ENCODE assay signal across 28 mouse cellular contexts in genomic region chr4:16669898-16670297, GRCm38 (mm10).
DNase-seq lines count a peak whose midpoint lies in the region; ATAC-seq lines count a peak whose summit lies in the region.
"Had no signal": no experiment of that assay in that cellular context is flagged by ENCODE, and none has a peak within 500 bp of the region (broad histone marks: within the 10 kb centered on the region; RNA-seq: fewer than 3 reads in every experiment).

No protein-coding gene starts in this region.

- 85% methylated on average over 1 of the region's 1 CpGs for WGBS in forebrain, embryonic 14.5 days
- 86% methylated on average over 1 of the region's 1 CpGs for WGBS in forebrain, embryonic 10.5 days
- 80% methylated on average over 1 of the region's 1 CpGs for WGBS in hindbrain, embryonic 16.5 days
- 88% methylated on average over 1 of the region's 1 CpGs for WGBS in midbrain, embryonic 11.5 days

- no peaks in the 10 kb centered on the region for H3K27me3 ChIP-seq in forebrain, embryonic 14.5 days (replicated peaks; ENCODE audit: control insufficient read depth, insufficient read depth, low read length)
- no peaks in the 10 kb centered on the region for H3K27me3 ChIP-seq in forebrain, embryonic 10.5 days (ENCODE audit: poor library complexity, severe bottlenecking)
- no peaks in the 10 kb centered on the region for H3K27me3 ChIP-seq in hindbrain, embryonic 16.5 days (replicated peaks; ENCODE audit: control insufficient read depth, insufficient read depth, low read length)
- no peaks in the 10 kb centered on the region for H3K27me3 ChIP-seq in midbrain, embryonic 11.5 days (ENCODE audit: control insufficient read depth, insufficient read depth, low read length)
- H3K27me3 ChIP-seq: embryonic facial prominence, embryonic 12.5 days; heart, embryonic 13.5 days; limb, embryonic 12.5 days; stomach, embryonic 15.5 days had no signal

- H3K36me3 ChIP-seq in forebrain, embryonic 14.5 days (ENCODE audit: control insufficient read depth, insufficient read depth, low read length), result no peaks in the 10 kb centered on the region
- no peaks in the 10 kb centered on the region for H3K36me3 ChIP-seq in forebrain, embryonic 10.5 days (replicated peaks)
- no peaks in the 10 kb centered on the region for H3K36me3 ChIP-seq in hindbrain, embryonic 16.5 days (ENCODE audit: control insufficient read depth, insufficient read depth, low read length)
- H3K36me3 ChIP-seq in midbrain, embryonic 11.5 days (ENCODE audit: control insufficient read depth, insufficient read depth, low read length), result no peaks in the 10 kb centered on the region
- H3K36me3 ChIP-seq: embryonic facial prominence, embryonic 12.5 days; heart, embryonic 13.5 days; limb, embryonic 12.5 days; stomach, embryonic 15.5 days had no signal

- H3K4me2 ChIP-seq in forebrain, embryonic 14.5 days (ENCODE audit: low read length), result no peak overlapping the region
- H3K4me2 ChIP-seq in hindbrain, embryonic 16.5 days (ENCODE audit: low read length), result no peak overlapping the region
- no peak overlapping the region for H3K4me2 ChIP-seq in midbrain, embryonic 11.5 days
- H3K4me2 ChIP-seq: embryonic facial prominence, embryonic 12.5 days; heart, embryonic 13.5 days; limb, embryonic 12.5 days; liver, embryonic 11.5 days; stomach, embryonic 15.5 days had no signal

- H3K9me3 ChIP-seq in forebrain, embryonic 14.5 days (replicated peaks; ENCODE audit: control insufficient read depth, low read length), result no peaks in the 10 kb centered on the region
- H3K9me3 ChIP-seq in forebrain, embryonic 10.5 days, result 0 out of 2 replicates have a peak, but pooled peaks cover 3% of the 10 kb centered on the region
- H3K9me3 ChIP-seq in hindbrain, embryonic 16.5 days (ENCODE audit: control insufficient read depth, low read length), result no peaks in the 10 kb centered on the region
- H3K9me3 ChIP-seq in midbrain, embryonic 11.5 days (ENCODE audit: control insufficient read depth, low read length), result no peaks in the 10 kb centered on the region
- H3K9me3 ChIP-seq: embryonic facial prominence, embryonic 12.5 days; limb, embryonic 12.5 days; stomach, embryonic 15.5 days had no signal

- H3K27ac ChIP-seq in forebrain, embryonic 14.5 days (ENCODE audit: low read depth, low read length), result no peak overlapping the region
- H3K27ac ChIP-seq in forebrain, embryonic 10.5 days, result no peak overlapping the region
- no peak overlapping the region for H3K27ac ChIP-seq in hindbrain, embryonic 16.5 days (ENCODE audit: low read depth, low read length)
- H3K27ac ChIP-seq in midbrain, embryonic 11.5 days (ENCODE audit: low read depth, low read length), result no peak overlapping the region
- H3K27ac ChIP-seq: embryonic facial prominence, embryonic 12.5 days; heart, embryonic 13.5 days; limb, embryonic 12.5 days; macrophage; stomach, embryonic 15.5 days had no signal

- no peak overlapping the region for H3K9ac ChIP-seq in forebrain, embryonic 14.5 days (ENCODE audit: low read length)
- no peak overlapping the region for H3K9ac ChIP-seq in hindbrain, embryonic 16.5 days (ENCODE audit: low read depth, low read length)
- no peak overlapping the region for H3K9ac ChIP-seq in midbrain, embryonic 11.5 days (ENCODE audit: low read length)
- H3K9ac ChIP-seq: embryonic facial prominence, embryonic 12.5 days; heart, embryonic 13.5 days; limb, embryonic 12.5 days; liver, postnatal 0 days; stomach, embryonic 15.5 days had no signal

- H3K4me1 ChIP-seq in forebrain, embryonic 14.5 days (ENCODE audit: control insufficient read depth, insufficient read depth, low read length), result no peaks in the 10 kb centered on the region
- H3K4me1 ChIP-seq in forebrain, embryonic 10.5 days, result no peaks in the 10 kb centered on the region
- H3K4me1 ChIP-seq in hindbrain, embryonic 16.5 days (ENCODE audit: control insufficient read depth, insufficient read depth, low read depth, low read length), result no peaks in the 10 kb centered on the region
- no peaks in the 10 kb centered on the region for H3K4me1 ChIP-seq in midbrain, embryonic 11.5 days (ENCODE audit: control insufficient read depth, insufficient read depth, low read length)
- H3K4me1 ChIP-seq: embryonic facial prominence, embryonic 12.5 days; heart, embryonic 13.5 days; limb, embryonic 12.5 days; stomach, embryonic 15.5 days had no signal

- no peak overlapping the region for H3K4me3 ChIP-seq in forebrain, embryonic 14.5 days (ENCODE audit: low read depth, low read length)
- H3K4me3 ChIP-seq in forebrain, embryonic 10.5 days, result no peak overlapping the region
- no peak overlapping the region for H3K4me3 ChIP-seq in hindbrain, embryonic 16.5 days (ENCODE audit: low read length)
- no peak overlapping the region for H3K4me3 ChIP-seq in midbrain, embryonic 11.5 days (ENCODE audit: low read depth, low read length)
- H3K4me3 ChIP-seq: embryonic facial prominence, embryonic 12.5 days; heart, embryonic 13.5 days; limb, embryonic 12.5 days; myocyte; stomach, embryonic 15.5 days had no signal

- DNase-seq in forebrain, embryonic 14.5 days (ENCODE audit: low spot score), result peak; percentile 34
- no peak for DNase-seq in forebrain, embryonic 10.5 days (ENCODE audit: extremely low spot score, low spot score)
- DNase-seq in right cerebral cortex, adult 18-20 months, result peak; percentile 32
- no peak for DNase-seq in right cerebral cortex, postnatal 25 days
- peak; percentile 18 to 55 for DNase-seq in left cerebral cortex, adult 9 months (ENCODE audit: low spot score in 2 of 2)
- DNase-seq in right cerebral cortex, postnatal 4 days, result peak; percentile 1
- DNase-seq in midbrain, embryonic 11.5 days (ENCODE audit: low spot score, missing footprints), result no peak
- DNase-seq: adrenal gland, postnatal 25 days; cerebellum, adult 18-20 months; cerebellum, postnatal 25 days; gastrocnemius, postnatal 14 days; heart, adult 11 months; heart, postnatal 14 days; kidney, adult 11 months; kidney, postnatal 4 days; liver, postnatal 0 days; thymus, adult 18-20 months; thymus, postnatal 4 days had no signal

- no peak; the same call in 1 of the 2 replicates for ATAC-seq in forebrain, embryonic 14.5 days
- ATAC-seq in hindbrain, embryonic 16.5 days, result no peak
- no peak for ATAC-seq in midbrain, embryonic 11.5 days (ENCODE audit: low FRiP score)
- ATAC-seq: liver, postnatal 0 days; lung, postnatal 0 days; midbrain, embryonic 16.5 days had no signal

Comparison
In these comparisons a context has a peak if more than half of its experiments do, and no peak if none do; other contexts are left out.
1. DNase-seq: peak in forebrain, embryonic 14.5 days (single experiment), right cerebral cortex, adult 18-20 months (single experiment), left cerebral cortex, adult 9 months (2 of 2) and right cerebral cortex, postnatal 4 days (single experiment); none in forebrain, embryonic 10.5 days (single experiment), right cerebral cortex, postnatal 25 days (single experiment) and midbrain, embryonic 11.5 days (single experiment).